Mouse (Mus musculus): Measurements from ENCODE around the gene Atf3. TPM values are rescaled to one million over a fixed set of nuclear protein-coding genes. Genes with fewer than 3 reads are reported as not detected.
"Not testable (repeated sequence)": the region's sequence is repeated elsewhere in the genome, so short reads cannot be mapped to it uniquely, and the experiment has no call there.

Gene Atf3
- polyA plus RNA-seq, 1 experiment, result 4.8 TPM

- H3K4me1 ChIP-seq (ENCODE audit: control insufficient read depth, insufficient read depth, low read length), result no peaks in the 10 kb centered on the region; the same call in 1 of the 2 replicates
- 86% methylated on average over 7 of the region's 7 CpGs for WGBS
Observed at GRCm38 (mm10) chr1:191176887-191177286, 41.0 kb downstream of the Atf3 start.

GRCm38 (mm10) chr1:191172487-191172886 is 45.4 kb downstream of the Atf3 start:
- WGBS, result 15% methylated on average over 6 of the region's 6 CpGs
- no peak for DNase-seq

More at GRCm38 (mm10) chr1:191176887-191177286, 41.0 kb downstream of the Atf3 start:
- DNase-seq, result no peak
- H3K4me3 ChIP-seq (replicated peaks; ENCODE audit: extremely low read depth, low read depth, low read length), result no peak overlapping the region
- TF ChIP-seq POLR2A (IDR thresholded peaks at IDR 0.05; ENCODE audit: borderline replicate concordance, extremely low read depth, low read depth, low read length) (no peak), CTCF (IDR thresholded peaks at IDR 0.05; ENCODE audit: insufficient read depth, low read length) (no peak)

DNA sequence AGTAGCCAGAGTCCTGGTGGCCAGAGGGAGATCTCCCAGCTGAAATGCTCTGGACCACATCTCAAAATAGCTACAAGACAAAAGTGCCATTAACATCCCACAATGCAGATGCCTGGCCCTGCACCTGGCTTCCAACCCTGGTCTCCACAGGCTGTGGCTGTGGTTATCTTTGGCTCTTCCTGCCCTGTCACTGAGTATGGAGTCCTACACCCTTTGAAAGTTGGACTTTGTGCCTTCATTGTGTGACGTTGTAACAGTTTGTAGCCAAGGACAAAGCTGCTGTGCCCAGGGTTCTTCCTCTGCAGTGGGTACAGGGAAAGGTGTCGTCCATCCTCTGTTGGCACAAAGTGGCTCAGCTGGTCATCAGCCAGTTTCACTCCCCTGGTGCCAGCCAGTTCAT is 47.4 kb downstream of the Atf3 start:
- Histone ChIP-seq H3K4me3 (replicated peaks; ENCODE audit: extremely low read depth, low read depth, low read length) (no peak overlapping the region), H3K4me1 (ENCODE audit: control insufficient read depth, insufficient read depth, low read length) (no peaks in the 10 kb centered on the region)
- TF ChIP-seq CTCF (IDR thresholded peaks at IDR 0.05; ENCODE audit: insufficient read depth, low read length), result no peak
- DNase-seq, result no peak
- WGBS, result 67% methylated on average over 2 of the region's 2 CpGs

More at GRCm38 (mm10) chr1:191172487-191172886, 45.4 kb downstream of the Atf3 start:
- no peak overlapping the region for H3K4me3 ChIP-seq (replicated peaks; ENCODE audit: extremely low read depth, low read depth, low read length)
- no peaks in the 10 kb centered on the region for H3K4me1 ChIP-seq (ENCODE audit: control insufficient read depth, insufficient read depth, low read length)
- TF ChIP-seq POLR2A (IDR thresholded peaks at IDR 0.05; ENCODE audit: borderline replicate concordance, extremely low read depth, low read depth, low read length) (no peak), CTCF (IDR thresholded peaks at IDR 0.05; ENCODE audit: insufficient read depth, low read length) (peak; percentile 55)

GRCm38 (mm10) chr1:191166189-191166588 is 51.6 kb downstream of the Atf3 start:
- 59% methylated on average over 4 of the region's 4 CpGs for WGBS
- TF ChIP-seq CTCF (IDR thresholded peaks at IDR 0.05; ENCODE audit: insufficient read depth, low read length), result no peak
- TF ChIP-seq POLR2A (IDR thresholded peaks at IDR 0.05; ENCODE audit: borderline replicate concordance, extremely low read depth, low read depth, low read length), result no peak

GRCm38 (mm10) chr1:191164717-191165116 is 53.1 kb downstream of the Atf3 start, which contains the start of gene Fam71a:
Gene Fam71a (minus strand): TSS chr1:191164817.
- no peak for DNase-seq
- TF ChIP-seq POLR2A (IDR thresholded peaks at IDR 0.05; ENCODE audit: borderline replicate concordance, extremely low read depth, low read depth, low read length) (no peak), CTCF (IDR thresholded peaks at IDR 0.05; ENCODE audit: insufficient read depth, low read length) (no peak)
- WGBS, result 79% methylated on average over 3 of the region's 3 CpGs
- H3K4me3 ChIP-seq (replicated peaks; ENCODE audit: extremely low read depth, low read depth, low read length), result no peak within 1 kb of the TSS
- H3K4me1 ChIP-seq (ENCODE audit: control insufficient read depth, insufficient read depth, low read length), result no peaks in the 10 kb centered on the region

More at GRCm38 (mm10) chr1:191166189-191166588, 51.6 kb downstream of the Atf3 start:
- Histone ChIP-seq H3K4me3 (replicated peaks; ENCODE audit: extremely low read depth, low read depth, low read length) (no peak overlapping the region), H3K4me1 (ENCODE audit: control insufficient read depth, insufficient read depth, low read length) (no peaks in the 10 kb centered on the region)
- no peak for DNase-seq

GRCm38 (mm10) chr1:191154314-191154713 is 63.5 kb downstream of the Atf3 start:
- WGBS, result 19% methylated on average over 3 of the region's 3 CpGs
- no peak for DNase-seq
- H3K4me1 ChIP-seq (ENCODE audit: control insufficient read depth, insufficient read depth, low read length), result no peaks in the 10 kb centered on the region

DNA sequence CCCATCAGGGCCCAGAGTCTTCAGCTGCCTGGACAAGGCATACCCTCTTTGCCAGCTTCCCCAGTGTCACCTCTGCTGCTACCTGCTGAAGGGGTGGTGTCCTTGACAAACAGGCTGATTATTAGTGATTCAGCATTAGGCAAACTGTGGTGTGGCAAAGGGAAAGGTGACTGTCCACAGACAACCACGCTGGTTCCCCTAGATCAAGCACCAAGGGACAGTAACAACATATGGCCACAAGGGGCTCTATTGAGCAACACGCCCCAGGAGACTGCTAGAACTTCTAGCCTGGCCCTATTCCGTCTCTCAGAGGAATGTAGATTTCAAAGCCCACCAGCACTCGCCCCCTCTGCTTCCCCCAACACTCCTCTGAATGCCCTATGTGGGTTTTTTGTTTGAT is 64.8 kb downstream of the Atf3 start:
- no peak for TF ChIP-seq POLR2A (IDR thresholded peaks at IDR 0.05; ENCODE audit: borderline replicate concordance, extremely low read depth, low read depth, low read length)
- peak; percentile 88 for TF ChIP-seq CTCF (IDR thresholded peaks at IDR 0.05; ENCODE audit: insufficient read depth, low read length)
- peak; percentile 53 for DNase-seq
- 21% methylated on average over 4 of the region's 4 CpGs for whole genome bisulfite sequencing
- H3K4me1 ChIP-seq (ENCODE audit: control insufficient read depth, insufficient read depth, low read length), result no peaks in the 10 kb centered on the region
- no peak overlapping the region for H3K4me3 ChIP-seq (replicated peaks; ENCODE audit: extremely low read depth, low read depth, low read length)

More at GRCm38 (mm10) chr1:191154314-191154713, 63.5 kb downstream of the Atf3 start:
- no peak overlapping the region for H3K4me3 ChIP-seq (replicated peaks; ENCODE audit: extremely low read depth, low read depth, low read length)
- TF ChIP-seq CTCF (IDR thresholded peaks at IDR 0.05; ENCODE audit: insufficient read depth, low read length), result no peak
- TF ChIP-seq POLR2A (IDR thresholded peaks at IDR 0.05; ENCODE audit: borderline replicate concordance, extremely low read depth, low read depth, low read length), result no peak

DNA sequence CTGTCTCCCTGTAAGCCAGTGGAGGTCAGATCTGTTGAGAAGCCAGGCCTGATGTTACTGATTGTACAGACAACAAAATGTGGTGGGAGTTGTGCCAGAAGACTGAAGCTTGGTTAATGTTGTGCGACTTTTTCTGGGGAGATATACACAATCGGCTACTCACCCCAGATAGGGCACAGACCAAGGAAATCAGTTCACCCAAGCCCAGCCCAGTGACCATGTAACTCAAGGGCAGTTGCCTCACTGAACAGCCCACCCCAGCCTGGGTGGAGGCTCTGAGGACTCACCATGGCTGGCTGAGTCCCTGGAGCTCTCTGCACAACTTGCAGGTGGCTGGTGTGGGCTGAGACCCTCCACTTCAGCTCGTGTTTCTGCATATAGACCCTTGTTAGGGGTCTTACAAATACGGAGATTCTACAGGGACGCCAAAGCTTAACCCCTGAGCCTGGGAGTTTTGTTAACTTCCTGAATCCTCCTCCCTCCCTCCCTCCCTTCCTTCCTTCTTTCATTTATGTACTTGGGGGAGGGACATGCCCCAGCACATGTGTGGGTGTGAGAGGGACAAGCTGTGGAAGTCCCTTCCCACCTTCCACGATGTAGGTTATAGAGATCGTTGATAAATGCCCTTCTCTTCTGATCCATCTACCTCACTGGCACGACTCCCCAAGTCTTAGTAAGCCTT is 66.8 kb downstream of the Atf3 start:
- TF ChIP-seq POLR2A (IDR thresholded peaks at IDR 0.05; ENCODE audit: borderline replicate concordance, extremely low read depth, low read depth, low read length) (no peak), CTCF (IDR thresholded peaks at IDR 0.05; ENCODE audit: insufficient read depth, low read length) (no peak)
- 52% methylated on average over 8 of the region's 8 CpGs for WGBS
- no peak overlapping the region for H3K4me3 ChIP-seq (replicated peaks; ENCODE audit: extremely low read depth, low read depth, low read length)
- DNase-seq, result no peak
- no peaks in the 10 kb centered on the region for H3K4me1 ChIP-seq (ENCODE audit: control insufficient read depth, insufficient read depth, low read length)

DNA sequence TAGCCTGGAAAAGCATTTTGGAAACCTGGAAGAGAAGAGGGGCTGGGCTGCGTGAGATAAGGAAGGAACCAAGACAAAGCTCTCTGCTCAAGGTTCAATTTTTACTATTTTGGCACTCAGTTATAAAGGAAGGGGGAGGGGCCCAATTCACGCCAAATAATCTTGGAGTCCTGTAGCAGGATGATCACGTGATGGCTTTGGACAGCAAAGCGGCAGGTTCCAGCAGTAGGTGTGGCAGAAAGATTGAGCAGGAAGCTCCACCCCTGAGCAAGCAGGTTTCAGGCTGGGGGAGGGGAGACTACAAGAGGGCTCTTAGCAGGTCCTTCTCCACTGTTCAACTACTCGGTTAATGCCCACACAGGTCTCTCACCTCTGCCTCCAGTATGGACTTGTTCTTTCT is 68.3 kb downstream of the Atf3 start:
- not testable (repeated sequence) for DNase-seq; H3K4me1 ChIP-seq (ENCODE audit: control insufficient read depth, insufficient read depth, low read length); H3K4me3 ChIP-seq (replicated peaks; ENCODE audit: extremely low read depth, low read depth, low read length)
- 60% methylated on average over 5 of the region's 5 CpGs for WGBS

- TF ChIP-seq POLR2A (IDR thresholded peaks at IDR 0.05; ENCODE audit: borderline replicate concordance, extremely low read depth, low read depth, low read length), result no peak
- no peak for TF ChIP-seq CTCF (IDR thresholded peaks at IDR 0.05; ENCODE audit: insufficient read depth, low read length)
- H3K4me3 ChIP-seq (replicated peaks; ENCODE audit: extremely low read depth, low read depth, low read length), result no peak overlapping the region
- WGBS, result 67% methylated on average over 8 of the region's 8 CpGs
Observed at GRCm38 (mm10) chr1:191140983-191141382, 76.9 kb downstream of the Atf3 start.

More at GRCm38 (mm10) chr1:191140983-191141382, 76.9 kb downstream of the Atf3 start:
- H3K4me1 ChIP-seq (ENCODE audit: control insufficient read depth, insufficient read depth, low read length), result no peaks in the 10 kb centered on the region
- DNase-seq, result no peak
